Mouse (Mus musculus): Measurements from ENCODE around the gene Sp8. TPM values are rescaled to one million over a fixed set of nuclear protein-coding genes. Genes with fewer than 3 reads are reported as not detected.

Sp8 gene
- polyA plus RNA-seq, 1 experiment from 2014 or later: 24.0 TPM

DNA sequence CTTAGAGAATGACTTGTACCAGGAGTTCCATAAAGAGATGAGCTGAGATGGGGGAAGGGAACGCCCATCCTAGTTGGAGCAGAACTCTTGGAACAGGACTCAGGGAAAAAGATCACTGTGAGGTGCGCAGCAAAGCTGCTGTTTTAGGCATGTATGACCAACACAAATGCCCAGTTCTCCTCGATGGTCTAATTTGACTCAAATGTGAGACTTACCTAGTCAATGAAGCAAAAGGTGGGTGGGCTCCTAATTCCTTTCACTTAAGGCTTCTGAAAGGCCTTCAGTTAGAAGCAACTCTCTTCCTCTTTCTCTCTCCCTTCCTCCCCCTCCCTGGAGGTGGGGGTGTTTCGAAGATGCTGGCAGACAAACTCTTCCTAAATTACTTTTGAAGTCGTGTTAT, 6.7 kb upstream of the Sp8 start:
- WGBS: 9% methylated on average over 5 of the region's 5 CpGs
- Histone ChIP-seq H3K9ac (ENCODE audit: low read length) (no peak overlapping the region), H3K4me1 (replicated peaks; ENCODE audit: control insufficient read depth, insufficient read depth, low read length) (peaks cover 26% of the 10 kb centered on the region), H3K9me3 (ENCODE audit: control insufficient read depth, low read length) (no peaks in the 10 kb centered on the region), H3K36me3 (ENCODE audit: control insufficient read depth, insufficient read depth, low read length) (no peaks in the 10 kb centered on the region), H3K4me2 (ENCODE audit: low read depth, low read length, severe bottlenecking) (0 out of 2 replicates have a peak overlapping the region, but pooled peaks have one; percentile 11), H3K4me3 (ENCODE audit: low read depth, low read length) (no peak overlapping the region), H3K27me3 (ENCODE audit: control insufficient read depth, insufficient read depth, low read length) (peaks cover 38% of the 10 kb centered on the region), H3K27ac (ENCODE audit: low read depth, low read length) (no peak overlapping the region)
- DNase-seq (ENCODE audit: low spot score) (no peak), ATAC-seq (replicated peaks; ENCODE audit: low FRiP score) (no peak)

DNA sequence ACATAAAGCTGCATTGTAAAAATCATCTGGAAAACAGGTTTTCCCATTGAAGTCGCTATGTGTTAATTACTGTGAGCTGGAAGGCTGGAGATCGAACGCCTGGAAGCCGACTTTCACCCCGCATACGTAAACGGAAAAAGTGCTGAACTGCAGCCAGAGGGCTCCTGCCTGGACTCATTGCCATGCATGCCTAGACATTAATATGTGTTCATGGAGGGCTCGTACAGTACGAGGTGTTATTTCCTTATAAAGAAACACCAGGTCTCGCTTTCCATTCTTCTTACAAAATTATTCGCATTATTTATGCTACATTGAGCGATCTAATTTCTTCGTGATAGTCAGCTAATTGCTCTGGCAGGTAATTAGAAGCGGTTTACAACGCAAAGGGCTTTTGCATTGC, 5.8 kb upstream of the Sp8 start:
- H3K4me2 ChIP-seq (ENCODE audit: low read depth, low read length, severe bottlenecking): peak overlapping the region; percentile 40
- H3K4me3 ChIP-seq (ENCODE audit: low read depth, low read length): 0 out of 2 replicates have a peak overlapping the region, but pooled peaks have one; percentile 5
- under 1% methylated on average over 15 of the region's 15 CpGs for WGBS
- H3K27me3 ChIP-seq (ENCODE audit: control insufficient read depth, insufficient read depth, low read length): peaks cover 43% of the 10 kb centered on the region
- DNase-seq (ENCODE audit: low spot score) (peak; percentile 69), ATAC-seq (replicated peaks; ENCODE audit: low FRiP score) (peak; percentile 71)
- H3K4me1 ChIP-seq (replicated peaks; ENCODE audit: control insufficient read depth, insufficient read depth, low read length): peaks cover 26% of the 10 kb centered on the region
- no peaks in the 10 kb centered on the region for H3K9me3 ChIP-seq (ENCODE audit: control insufficient read depth, low read length)
- no peak overlapping the region for H3K9ac ChIP-seq (ENCODE audit: low read length)
- H3K36me3 ChIP-seq (ENCODE audit: control insufficient read depth, insufficient read depth, low read length): no peaks in the 10 kb centered on the region
- 0 out of 2 replicates have a peak overlapping the region, but pooled peaks have one; percentile 0 for H3K27ac ChIP-seq (ENCODE audit: low read depth, low read length)

DNA sequence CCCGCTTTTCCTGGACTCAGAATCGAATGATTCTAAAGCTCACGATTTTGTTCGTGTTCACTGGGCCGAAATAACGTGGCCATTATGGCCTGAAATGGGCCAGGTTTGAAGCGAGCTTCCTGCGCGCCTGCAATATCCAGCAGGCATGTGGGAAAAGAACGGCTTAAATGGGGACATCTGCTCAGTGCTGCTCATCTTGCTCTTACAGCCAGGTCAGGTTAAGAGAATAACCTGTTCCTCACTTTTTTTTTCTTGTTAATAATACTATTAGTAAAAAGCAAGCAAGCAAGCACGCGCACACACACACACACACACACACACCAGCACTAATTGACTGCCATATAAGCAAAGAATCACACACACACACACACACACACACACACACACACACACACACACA, 5.3 kb upstream of the Sp8 start:
- 2% methylated on average over 11 of the region's 12 CpGs for WGBS
- peak; percentile 70 for ATAC-seq (replicated peaks; ENCODE audit: low FRiP score)
- H3K9ac ChIP-seq (ENCODE audit: low read length): no peak overlapping the region
- H3K4me2 ChIP-seq (ENCODE audit: low read depth, low read length, severe bottlenecking): peak overlapping the region; percentile 40; the same call in 1 of the 2 replicates
- DNase-seq (ENCODE audit: low spot score): peak; percentile 87
- peaks cover 26% of the 10 kb centered on the region for H3K4me1 ChIP-seq (replicated peaks; ENCODE audit: control insufficient read depth, insufficient read depth, low read length)
- H3K27me3 ChIP-seq (ENCODE audit: control insufficient read depth, insufficient read depth, low read length): peaks cover 43% of the 10 kb centered on the region
- no peaks in the 10 kb centered on the region for H3K36me3 ChIP-seq (ENCODE audit: control insufficient read depth, insufficient read depth, low read length)
- H3K27ac ChIP-seq (ENCODE audit: low read depth, low read length): no peak overlapping the region
- no peaks in the 10 kb centered on the region for H3K9me3 ChIP-seq (ENCODE audit: control insufficient read depth, low read length)
- peak overlapping the region; percentile 5; the same call in 1 of the 2 replicates for H3K4me3 ChIP-seq (ENCODE audit: low read depth, low read length)

GRCm38 (mm10) chr12:118841381-118841922, 4.7 kb upstream of the Sp8 start:
- 4% methylated on average over 5 of the region's 5 CpGs for WGBS
- Histone ChIP-seq H3K4me3 (ENCODE audit: low read depth, low read length) (no peak overlapping the region), H3K4me2 (ENCODE audit: low read depth, low read length, severe bottlenecking) (no peak overlapping the region), H3K27me3 (ENCODE audit: control insufficient read depth, insufficient read depth, low read length) (peaks cover 41% of the 10 kb centered on the region), H3K36me3 (ENCODE audit: control insufficient read depth, insufficient read depth, low read length) (no peaks in the 10 kb centered on the region), H3K9ac (ENCODE audit: low read length) (no peak overlapping the region), H3K4me1 (replicated peaks; ENCODE audit: control insufficient read depth, insufficient read depth, low read length) (peaks cover 23% of the 10 kb centered on the region), H3K9me3 (ENCODE audit: control insufficient read depth, low read length) (no peaks in the 10 kb centered on the region), H3K27ac (ENCODE audit: low read depth, low read length) (no peak overlapping the region)
- ATAC-seq (replicated peaks; ENCODE audit: low FRiP score): no peak
- no peak for DNase-seq (ENCODE audit: low spot score)

DNA sequence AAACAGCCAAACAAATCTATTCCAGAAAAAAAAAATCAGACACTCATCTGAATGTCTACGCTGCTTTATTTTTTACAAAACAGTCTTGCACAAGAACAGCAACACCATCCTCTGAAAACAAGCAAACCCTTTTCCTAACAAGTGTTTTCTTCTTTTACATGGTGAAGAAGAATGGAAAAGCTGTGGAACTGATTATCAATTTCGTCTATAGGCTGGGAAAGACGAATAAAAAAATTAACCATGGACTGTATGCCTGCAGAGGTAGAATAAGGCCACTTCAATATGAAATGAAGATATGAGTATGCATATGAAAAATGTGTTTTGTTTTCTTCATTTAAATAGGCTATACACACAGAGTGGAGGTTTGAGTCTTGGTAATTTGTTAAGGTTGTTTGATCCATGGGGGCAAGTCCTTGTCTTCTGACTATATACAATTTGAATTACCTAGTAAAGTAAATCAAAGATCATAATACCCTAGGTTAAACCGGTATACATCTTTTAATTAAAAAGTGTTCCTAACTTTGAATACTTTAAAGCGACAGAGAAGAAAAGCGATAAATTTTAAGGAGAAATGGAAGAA, 4.1 kb upstream of the Sp8 start:
- no peak overlapping the region; the same call in 1 of the 2 replicates for H3K4me3 ChIP-seq (ENCODE audit: low read depth, low read length)
- peaks cover 20% of the 10 kb centered on the region; the same call in 1 of the 2 replicates for H3K4me1 ChIP-seq (replicated peaks; ENCODE audit: control insufficient read depth, insufficient read depth, low read length)
- H3K9me3 ChIP-seq (ENCODE audit: control insufficient read depth, low read length): no peaks in the 10 kb centered on the region
- no peaks in the 10 kb centered on the region for H3K36me3 ChIP-seq (ENCODE audit: control insufficient read depth, insufficient read depth, low read length)
- H3K27me3 ChIP-seq (ENCODE audit: control insufficient read depth, insufficient read depth, low read length): peaks cover 41% of the 10 kb centered on the region
- no peak overlapping the region for H3K27ac ChIP-seq (ENCODE audit: low read depth, low read length)
- no peak overlapping the region for H3K9ac ChIP-seq (ENCODE audit: low read length)
- ATAC-seq (replicated peaks; ENCODE audit: low FRiP score) (no peak), DNase-seq (ENCODE audit: low spot score) (no peak)
- no peak overlapping the region; the same call in 1 of the 2 replicates for H3K4me2 ChIP-seq (ENCODE audit: low read depth, low read length, severe bottlenecking)
- 12% methylated on average over 6 of the region's 6 CpGs for WGBS

GRCm38 (mm10) chr12:118842671-118843411, 3.3 kb upstream of the Sp8 start:
- Histone ChIP-seq H3K9me3 (ENCODE audit: control insufficient read depth, low read length) (no peaks in the 10 kb centered on the region), H3K9ac (ENCODE audit: low read length) (peak overlapping the region; percentile 63), H3K36me3 (ENCODE audit: control insufficient read depth, insufficient read depth, low read length) (no peaks in the 10 kb centered on the region), H3K27me3 (ENCODE audit: control insufficient read depth, insufficient read depth, low read length) (peaks cover 40% of the 10 kb centered on the region), H3K4me1 (replicated peaks; ENCODE audit: control insufficient read depth, insufficient read depth, low read length) (peaks cover 15% of the 10 kb centered on the region; the same call in 1 of the 2 replicates), H3K27ac (ENCODE audit: low read depth, low read length) (peak overlapping the region; percentile 70), H3K4me3 (ENCODE audit: low read depth, low read length) (peak overlapping the region; percentile 34), H3K4me2 (ENCODE audit: low read depth, low read length, severe bottlenecking) (peak overlapping the region; percentile 65)
- DNase-seq (ENCODE audit: low spot score) (peak; percentile 74), ATAC-seq (replicated peaks; ENCODE audit: low FRiP score) (peak; percentile 11)
- WGBS: under 1% methylated on average over 33 of the region's 33 CpGs

DNA sequence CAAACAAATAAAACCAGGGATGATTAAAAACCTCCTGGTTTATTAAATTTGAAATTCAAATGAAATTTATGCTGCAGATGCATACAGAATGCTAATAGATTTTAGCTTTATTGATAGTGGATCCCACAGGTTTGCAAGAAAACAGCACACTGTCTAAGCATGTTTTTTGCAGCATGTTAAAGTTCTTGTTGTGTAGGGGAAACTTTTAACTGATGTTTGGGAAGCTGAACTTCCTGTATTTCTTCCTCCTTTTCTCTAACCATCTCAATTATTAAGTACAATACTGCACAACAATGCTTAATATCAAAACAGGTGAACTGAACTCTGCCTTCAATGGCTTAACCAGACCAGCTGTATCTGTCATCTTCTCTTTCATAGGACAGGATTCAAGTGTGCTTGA, 2.0 kb upstream of the Sp8 start:
- ATAC-seq (replicated peaks; ENCODE audit: low FRiP score) (no peak), DNase-seq (ENCODE audit: low spot score) (no peak)
- Histone ChIP-seq H3K4me2 (ENCODE audit: low read depth, low read length, severe bottlenecking) (peak overlapping the region; percentile 65; the same call in 1 of the 2 replicates), H3K9ac (ENCODE audit: low read length) (no peak overlapping the region), H3K4me1 (replicated peaks; ENCODE audit: control insufficient read depth, insufficient read depth, low read length) (peaks cover 13% of the 10 kb centered on the region; the same call in 1 of the 2 replicates), H3K27me3 (ENCODE audit: control insufficient read depth, insufficient read depth, low read length) (peaks cover 42% of the 10 kb centered on the region), H3K9me3 (ENCODE audit: control insufficient read depth, low read length) (no peaks in the 10 kb centered on the region), H3K4me3 (ENCODE audit: low read depth, low read length) (0 out of 2 replicates have a peak overlapping the region, but pooled peaks have one; percentile 34), H3K36me3 (ENCODE audit: control insufficient read depth, insufficient read depth, low read length) (no peaks in the 10 kb centered on the region), H3K27ac (ENCODE audit: low read depth, low read length) (no peak overlapping the region)

DNA sequence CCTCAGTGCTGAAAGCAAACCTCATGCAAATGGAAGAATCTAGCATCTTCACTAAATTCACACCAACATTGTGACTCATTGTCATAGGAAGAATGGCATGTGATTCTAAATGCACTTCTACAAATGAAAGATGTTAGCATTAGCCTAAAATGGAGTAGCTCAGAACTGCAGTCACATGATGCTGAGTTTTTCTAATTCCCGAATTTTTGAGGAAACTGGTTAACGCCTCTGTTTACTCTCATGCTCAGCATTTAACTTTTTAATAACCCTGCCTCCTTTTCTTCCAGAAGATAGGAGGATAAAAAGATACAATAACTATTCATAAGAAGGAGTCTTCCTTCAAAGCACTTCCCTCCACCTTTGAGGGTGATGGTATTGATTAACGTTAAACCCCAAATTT, 1.3 kb upstream of the Sp8 start:
- 7% methylated on average over 3 of the region's 3 CpGs for WGBS
- H3K4me3 ChIP-seq (ENCODE audit: low read depth, low read length): no peak overlapping the region
- DNase-seq (ENCODE audit: low spot score) (no peak), ATAC-seq (replicated peaks; ENCODE audit: low FRiP score) (no peak)
- peaks cover 10% of the 10 kb centered on the region; the same call in 1 of the 2 replicates for H3K4me1 ChIP-seq (replicated peaks; ENCODE audit: control insufficient read depth, insufficient read depth, low read length)
- no peaks in the 10 kb centered on the region for H3K9me3 ChIP-seq (ENCODE audit: control insufficient read depth, low read length)
- no peak overlapping the region for H3K9ac ChIP-seq (ENCODE audit: low read length)
- no peaks in the 10 kb centered on the region for H3K36me3 ChIP-seq (ENCODE audit: control insufficient read depth, insufficient read depth, low read length)
- no peak overlapping the region for H3K4me2 ChIP-seq (ENCODE audit: low read depth, low read length, severe bottlenecking)
- H3K27ac ChIP-seq (ENCODE audit: low read depth, low read length): no peak overlapping the region
- peaks cover 43% of the 10 kb centered on the region for H3K27me3 ChIP-seq (ENCODE audit: control insufficient read depth, insufficient read depth, low read length)
